Mouse (Mus musculus): ENCODE results near the gene Gm45713.

- TF ChIP-seq CTCF (IDR thresholded peaks at IDR 0.05 in 2 of 3, conservative IDR thresholded peaks at IDR 0.05 in 1 of 3; ENCODE audit: control insufficient read depth in 1 of 3, insufficient read depth in 1 of 3, low read depth in 2 of 3, low read length in 3 of 3, poor library complexity in 1 of 3, severe bottlenecking in 1 of 3), result peak; percentile 66 to 77 (median 68)
- no peak for TF ChIP-seq POLR2AphosphoS2 (IDR thresholded peaks at IDR 0.05; ENCODE audit: low read length)
- no peak for TF ChIP-seq ZNF384 (IDR thresholded peaks at IDR 0.05; ENCODE audit: low read depth, low read length)
- TF ChIP-seq HCFC1 (IDR thresholded peaks at IDR 0.05; ENCODE audit: low read depth, low read length), result no peak; the same call in none of the 2 replicates
- peak; percentile 62; the same call in 1 of the 2 replicates for TF ChIP-seq MAX (IDR thresholded peaks at IDR 0.05; ENCODE audit: low read length)
- TF ChIP-seq CHD2 (IDR thresholded peaks at IDR 0.05; ENCODE audit: low read length), result no peak
Observed at GRCm38 (mm10) chr7:45154993-45155514, 19.0 kb upstream of the Gm45713 start.

Measured in MEL (cell line).